Comparison of ENCODE assay signal across 8 mouse cellular contexts in the genomic region with DNA sequence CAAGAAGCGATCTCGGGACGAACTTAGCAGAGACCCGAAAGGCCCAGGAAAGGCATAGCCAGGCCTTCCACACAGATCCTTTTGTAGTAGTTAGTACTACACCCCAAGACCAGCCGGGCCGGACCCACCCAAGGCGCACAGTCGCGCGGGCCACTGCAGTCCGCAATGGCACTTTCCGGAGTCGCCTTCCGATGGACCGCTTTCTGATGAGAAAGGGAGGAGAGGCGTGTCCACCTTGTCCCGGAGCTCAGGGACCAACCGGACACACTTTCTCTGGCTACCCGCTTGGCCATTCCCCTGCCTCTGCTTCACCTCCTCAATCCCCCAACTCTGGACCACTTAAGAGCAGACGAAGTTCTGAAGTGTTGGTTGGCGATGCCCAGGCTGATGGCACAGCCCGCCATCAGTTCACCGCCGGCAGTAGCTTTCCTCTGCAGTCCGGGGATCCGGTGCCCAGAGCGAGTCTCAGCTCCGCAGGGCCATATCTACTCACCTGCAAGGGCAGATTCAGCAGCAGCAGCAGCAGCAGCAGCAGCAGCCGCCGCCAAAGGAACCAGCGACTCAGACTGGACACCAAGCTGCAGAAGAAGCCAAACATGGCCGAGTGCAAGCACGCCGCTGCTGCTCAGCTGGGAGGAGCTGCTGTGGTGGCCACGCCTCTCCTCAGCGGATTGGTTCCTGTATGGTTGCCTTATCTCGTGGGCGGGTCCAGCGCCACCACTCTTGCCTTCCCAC. TPM values are rescaled to one million over a fixed set of nuclear protein-coding genes. Genes with fewer than 3 reads are reported as not detected.
DNase-seq lines count a peak whose midpoint lies in the region; ATAC-seq lines count a peak whose summit lies in the region.

A gene (minus strand): TSS at position 628 of the 735 bp plus-strand sequence.

- peaks cover 9% of the 10 kb centered on the region; the same call in 1 of the 2 replicates for H3K9me3 ChIP-seq in embryonic facial prominence, embryonic 10.5 days
- H3K9me3 ChIP-seq in intestine, embryonic 16.5 days (ENCODE audit: control insufficient read depth, low read length): no peaks in the 10 kb centered on the region; the same call in 1 of the 2 replicates
- H3K9me3 ChIP-seq in midbrain, embryonic 10.5 days (replicated peaks): peaks cover 9% of the 10 kb centered on the region; the same call in 1 of the 2 replicates

- H3K36me3 ChIP-seq in embryonic facial prominence, embryonic 10.5 days (replicated peaks): no peaks in the 10 kb centered on the region
- H3K36me3 ChIP-seq in intestine, embryonic 16.5 days (ENCODE audit: control insufficient read depth, insufficient read depth, low read length): no peaks in the 10 kb centered on the region
- H3K36me3 ChIP-seq in midbrain, embryonic 10.5 days: no peaks in the 10 kb centered on the region

- peak; percentile 92 for DNase-seq in adrenal gland, postnatal 14 days
- peak; percentile 89 for DNase-seq in embryonic facial prominence, embryonic 10.5 days (ENCODE audit: low spot score)
- DNase-seq in gastrocnemius, postnatal 4 days (ENCODE audit: low spot score in 2 of 2): peak; percentile 50 to 76
- peak; percentile 60 to 64 for DNase-seq in left cerebral cortex, postnatal 36 days (ENCODE audit: low spot score in 2 of 2)
- peak; percentile 86 for DNase-seq in midbrain, embryonic 10.5 days (ENCODE audit: low spot score)
- peak; percentile 60 to 76 for DNase-seq in right cerebral cortex, postnatal 36 days (ENCODE audit: low spot score in 2 of 2)
- DNase-seq in urinary bladder, postnatal 4 days (ENCODE audit: low spot score in 2 of 2): peak; percentile 68 to 78

- peak within 1 kb of the TSS; percentile 83 for H3K27ac ChIP-seq in embryonic facial prominence, embryonic 10.5 days (replicated peaks)
- H3K27ac ChIP-seq in intestine, embryonic 16.5 days (ENCODE audit: low read length): no peak within 1 kb of the TSS
- H3K27ac ChIP-seq in midbrain, embryonic 10.5 days (replicated peaks): peak within 1 kb of the TSS; percentile 78

- 3% methylated on average over 39 of the region's 39 CpGs for WGBS in embryonic facial prominence, embryonic 10.5 days
- WGBS in intestine, embryonic 16.5 days: 4% methylated on average over 39 of the region's 39 CpGs
- WGBS in midbrain, embryonic 10.5 days: 2% methylated on average over 39 of the region's 39 CpGs

- peak; percentile 99 for ATAC-seq in intestine, embryonic 16.5 days

- intact Hi-C loops in left cerebral cortex, postnatal 36 days (cut with DNase I): no loop called here

- H3K27me3 ChIP-seq in embryonic facial prominence, embryonic 10.5 days (replicated peaks; ENCODE audit: low read depth, poor library complexity, severe bottlenecking): no peaks in the 10 kb centered on the region
- no peaks in the 10 kb centered on the region for H3K27me3 ChIP-seq in intestine, embryonic 16.5 days (replicated peaks; ENCODE audit: control insufficient read depth, insufficient read depth, low read length)
- no peaks in the 10 kb centered on the region for H3K27me3 ChIP-seq in midbrain, embryonic 10.5 days (ENCODE audit: low read depth, poor library complexity, severe bottlenecking)

- peak within 1 kb of the TSS; percentile 82 for H3K4me3 ChIP-seq in embryonic facial prominence, embryonic 10.5 days
- H3K4me3 ChIP-seq in intestine, embryonic 16.5 days (ENCODE audit: low read length): peak within 1 kb of the TSS; percentile 58
- peak within 1 kb of the TSS; percentile 75 for H3K4me3 ChIP-seq in midbrain, embryonic 10.5 days

- H3K4me2 ChIP-seq in intestine, embryonic 16.5 days (ENCODE audit: low read depth, low read length): peak within 1 kb of the TSS; percentile 79

- peak within 1 kb of the TSS; percentile 66 for H3K9ac ChIP-seq in intestine, embryonic 16.5 days (ENCODE audit: low read depth, low read length)

- no peaks in the 10 kb centered on the region for H3K4me1 ChIP-seq in embryonic facial prominence, embryonic 10.5 days
- H3K4me1 ChIP-seq in intestine, embryonic 16.5 days (ENCODE audit: control insufficient read depth, insufficient read depth, low read length): no peaks in the 10 kb centered on the region
- H3K4me1 ChIP-seq in midbrain, embryonic 10.5 days: no peaks in the 10 kb centered on the region

RNA-seq across cellular contexts. Expression of the gene that starts here (rescaled TPM):
- 4.1 and 5.3 TPM in 2 replicates for total RNA-seq in adrenal gland, postnatal 14 days (2021)
- 9.7 and 12.2 TPM in 2 replicates for polyA plus RNA-seq in embryonic facial prominence, embryonic 10.5 days (2016; fragmentation: Nextera tagmentation; extraction: Ambion mirVana)
- 1 to 10 TPM; 4.7 to 4.8 TPM for total RNA-seq in gastrocnemius, postnatal 4 days (2021)
- polyA plus RNA-seq in intestine, embryonic 16.5 days (2015; fragmentation: Nextera tagmentation; extraction: Ambion mirVana): 3.4 and 4.5 TPM in 2 replicates
- 1 to 10 TPM in 1 of 2 experiments, under 1 TPM in 1; 0.84 to 1.8 TPM for total RNA-seq in left cerebral cortex, postnatal 36 days (2021)
- polyA plus RNA-seq in midbrain, embryonic 10.5 days (2016; fragmentation: Nextera tagmentation; extraction: Ambion mirVana): 9.3 and 9.9 TPM in 2 replicates
